Mouse (Mus musculus) embryo, embryonic 10 days (tissue): ENCODE measurements around the gene Sub1.

Source experiments
- DNase-seq: peaks from one replicate; pipeline ENCODE4 v3.0.0-alpha.2; 2015; ENCODE audit warnings: low spot score

Sub1 gene

DNA sequence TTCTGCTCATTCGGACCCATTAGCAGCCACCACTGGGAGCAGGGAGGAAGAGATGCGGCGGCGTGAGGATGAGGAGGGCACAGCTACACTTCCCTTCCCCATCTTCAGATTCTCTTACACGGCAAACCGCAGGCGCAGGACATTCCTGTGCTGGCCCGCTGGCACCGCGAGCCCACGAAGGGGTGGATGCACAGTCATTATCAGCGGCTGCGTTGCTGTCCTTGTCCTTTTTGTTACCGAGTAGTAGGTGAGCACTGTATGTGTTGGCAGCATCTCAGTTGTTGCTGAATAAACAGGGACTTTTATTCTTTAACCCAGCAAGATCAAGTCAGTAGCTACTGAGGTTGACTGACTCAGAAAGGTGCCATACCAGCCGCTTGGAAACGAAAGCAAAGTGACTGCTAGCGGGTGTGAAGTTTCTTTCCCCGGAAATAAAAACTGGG, 13.8 kb upstream of the Sub1 start:
- DNase-seq, result no peak

DNA sequence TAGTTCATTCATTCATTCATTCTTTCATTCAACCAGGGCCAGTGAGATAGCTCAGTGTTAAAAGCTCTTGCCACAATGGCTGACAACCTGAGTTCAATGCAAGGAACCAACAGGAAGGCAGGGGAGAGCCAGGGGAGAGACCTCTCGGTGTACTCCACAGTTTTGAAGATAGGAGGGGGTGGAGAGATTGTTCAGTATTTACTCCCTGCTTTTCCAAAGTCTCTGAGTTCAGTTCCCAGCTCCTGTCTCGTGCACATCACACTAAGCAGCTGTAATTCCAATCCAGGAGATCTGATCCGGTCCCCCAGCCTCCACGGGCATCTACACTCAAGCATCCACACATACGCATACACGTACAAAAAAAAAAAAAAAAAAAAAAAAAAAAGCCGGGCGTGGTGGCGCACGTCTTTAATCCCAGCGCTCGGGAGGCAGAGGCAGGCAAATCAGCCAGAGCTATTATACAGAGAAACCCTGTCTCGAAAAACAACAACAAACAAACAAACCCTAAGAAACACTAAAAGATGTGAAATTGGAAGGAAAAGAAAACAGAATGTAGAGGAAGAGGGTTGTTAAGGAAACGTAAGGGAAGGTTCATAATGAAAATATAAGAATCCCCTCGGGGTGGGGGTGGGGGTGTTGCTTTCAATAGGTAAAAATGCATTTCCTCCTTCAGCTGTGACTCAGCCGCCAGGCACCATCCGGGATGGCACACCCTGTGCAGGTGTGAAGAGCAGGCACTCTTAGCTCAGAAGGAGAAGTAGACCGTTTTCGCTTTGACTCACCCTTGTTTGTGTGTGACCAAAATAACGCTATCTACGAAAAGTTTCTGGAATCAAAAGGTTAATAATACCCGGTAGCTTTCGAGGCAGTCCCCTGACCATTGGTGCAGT, 13.2 kb upstream of the Sub1 start:
- DNase-seq, result no peak

DNA sequence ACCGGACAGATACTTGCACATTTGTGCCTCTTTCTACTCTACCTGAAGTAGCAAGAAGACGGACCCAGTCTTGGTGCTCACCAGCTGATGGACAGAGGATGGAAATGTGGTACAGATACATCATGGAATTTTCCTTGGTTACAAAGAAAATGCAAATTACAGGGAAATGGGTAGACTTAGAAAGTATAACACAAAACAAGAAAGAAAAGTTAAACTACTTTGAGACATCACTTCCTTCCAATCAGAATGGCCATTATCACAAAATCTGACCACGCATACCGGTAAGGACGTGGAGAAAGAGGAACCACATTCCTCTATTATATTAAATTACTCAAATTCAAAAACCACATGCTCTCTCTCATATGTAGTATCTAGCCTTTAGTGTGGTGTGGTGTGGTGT, 12.1 kb upstream of the Sub1 start:
- DNase-seq, result no peak

DNA sequence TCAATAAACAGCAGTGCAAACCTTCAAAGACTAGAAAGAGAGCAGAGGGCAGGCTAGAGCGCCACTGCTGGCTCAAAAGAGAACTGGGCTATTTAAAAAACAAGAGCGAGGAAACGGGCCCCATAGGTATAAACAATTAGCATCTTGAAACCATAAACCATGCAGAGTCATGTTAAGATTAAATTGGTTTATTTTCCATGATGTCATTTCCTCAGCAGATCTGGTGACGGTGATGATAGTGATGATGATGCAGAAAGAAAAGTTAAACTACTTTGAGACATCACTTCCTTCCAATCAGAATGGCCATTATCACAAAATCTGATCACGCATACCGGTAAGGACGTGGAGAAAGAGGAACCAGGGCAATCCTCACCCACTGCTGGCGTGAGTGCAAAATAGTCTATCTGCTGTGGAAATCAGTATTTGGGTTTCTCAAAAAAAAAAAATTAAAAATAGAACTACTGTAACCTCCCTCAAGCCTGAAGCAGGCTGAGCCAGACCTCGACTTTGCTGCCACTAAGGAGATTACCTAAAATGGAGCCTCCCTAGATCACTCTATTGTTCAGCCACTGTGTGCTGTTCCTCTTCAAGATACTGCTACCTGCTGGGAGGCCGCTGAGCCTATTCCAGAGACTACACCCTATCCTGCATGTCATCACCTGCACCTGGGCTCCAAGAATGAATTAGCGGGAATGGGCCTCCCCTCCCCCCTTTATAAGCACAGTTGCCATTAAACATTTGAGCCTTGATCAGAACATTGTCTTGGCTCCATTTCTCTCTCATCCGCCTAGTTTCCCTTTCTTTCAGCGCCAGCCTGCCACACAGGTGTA, 11.4 kb upstream of the Sub1 start:
- DNase-seq, result no peak

DNA sequence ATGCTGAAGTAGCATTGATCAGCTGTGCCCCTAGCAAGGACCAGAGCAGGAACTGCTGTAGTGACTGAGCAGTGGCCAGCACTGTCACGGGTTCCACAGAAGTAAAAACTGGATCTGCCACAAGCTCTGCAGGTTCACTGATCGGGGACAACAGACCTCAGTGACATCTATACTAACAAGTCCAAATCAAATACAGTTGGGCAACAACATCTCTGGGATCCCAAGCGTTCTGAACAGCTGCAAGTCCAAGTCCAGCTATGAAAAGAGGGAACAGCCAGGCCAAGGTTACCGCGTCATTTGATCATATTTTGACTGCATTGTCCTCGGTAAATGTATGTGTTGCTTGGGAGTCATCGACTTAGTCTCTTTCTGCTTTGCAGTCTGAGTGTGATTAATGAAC, 10.6 kb upstream of the Sub1 start:
- no peak for DNase-seq

DNA sequence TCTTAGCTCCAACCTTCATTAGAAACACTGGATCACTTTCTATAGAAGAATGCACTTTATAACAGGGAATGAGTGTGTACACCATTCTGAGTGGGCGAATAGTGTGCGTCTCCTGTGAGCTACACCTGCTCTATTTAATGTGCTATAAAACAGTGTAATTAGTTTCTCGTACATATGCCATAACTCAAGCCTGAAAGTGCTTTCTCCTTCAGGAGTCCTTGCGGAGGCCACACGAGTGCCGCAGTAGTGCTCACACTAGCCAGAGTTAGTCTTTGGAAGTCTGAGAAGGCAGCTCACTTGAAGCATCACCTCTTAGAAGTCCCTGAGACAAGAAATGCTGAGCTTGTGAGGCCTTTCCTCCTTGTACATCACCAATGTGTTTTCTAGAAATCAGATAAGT, 9.4 kb upstream of the Sub1 start:
- DNase-seq, result no peak

DNA sequence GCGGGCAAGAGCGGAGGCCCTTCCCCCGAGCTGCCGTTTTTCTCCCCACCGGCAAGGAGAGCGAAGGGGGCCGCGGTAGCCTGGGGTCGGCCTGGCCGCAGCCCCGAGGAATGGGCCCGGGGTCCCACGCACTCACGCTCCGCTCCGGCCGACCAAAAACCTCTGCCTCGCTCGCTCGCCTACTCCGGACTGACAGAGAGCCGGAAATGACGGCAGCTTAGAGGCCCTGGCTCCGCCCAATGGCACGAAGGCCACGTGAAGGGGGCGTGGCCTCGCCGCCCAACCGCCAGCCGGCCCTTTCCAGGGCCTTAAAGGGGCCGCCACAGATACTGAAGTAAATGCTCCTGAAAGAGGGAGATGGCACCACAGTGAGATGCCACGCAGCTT, 975 bp downstream of the Sub1 start:
- DNase-seq, result peak; percentile 97

DNA sequence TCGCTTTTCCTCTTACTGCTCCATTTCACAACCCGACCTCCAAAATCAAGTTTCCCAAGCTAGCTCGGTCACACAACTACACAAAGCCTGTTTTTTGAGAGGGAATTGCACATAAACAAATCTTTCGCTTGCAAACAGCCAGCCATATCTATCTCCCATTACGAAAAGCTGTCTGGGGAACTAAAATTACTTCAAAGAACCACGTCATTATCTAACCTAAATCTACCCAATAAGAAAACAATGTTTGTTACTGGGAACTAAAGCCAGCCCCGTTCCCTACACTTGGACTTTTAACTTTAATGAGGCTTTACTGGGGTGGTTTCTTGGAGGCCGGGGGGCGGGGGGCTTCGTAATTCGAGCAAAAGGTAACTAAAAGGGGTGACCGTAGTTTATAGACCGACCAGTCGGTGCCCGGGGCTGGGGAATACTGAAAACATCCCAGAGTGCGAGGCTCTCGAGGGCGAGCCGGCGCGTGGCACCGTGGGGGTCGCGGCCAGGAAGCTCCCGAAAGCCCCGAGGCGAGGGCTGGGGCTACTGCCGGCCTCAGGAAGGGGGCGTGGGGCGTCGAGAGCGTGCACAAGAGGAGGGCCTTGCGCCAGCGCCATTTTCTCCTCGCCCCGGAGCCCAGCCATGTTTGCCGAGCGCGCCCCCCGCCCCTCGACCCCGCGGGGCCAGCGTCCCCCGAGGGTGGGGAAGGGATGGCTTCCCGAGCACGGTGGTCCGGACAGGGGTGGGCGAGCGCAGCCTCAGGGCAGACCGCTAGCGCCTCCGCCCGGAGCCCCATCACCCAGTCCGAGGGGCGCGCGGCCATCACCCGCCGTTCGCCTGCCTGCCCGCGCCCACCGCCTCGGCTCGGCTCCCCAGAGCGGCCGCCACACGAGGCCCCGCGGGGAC, 1.6 kb downstream of the Sub1 start:
- peak; percentile 77 for DNase-seq

DNA sequence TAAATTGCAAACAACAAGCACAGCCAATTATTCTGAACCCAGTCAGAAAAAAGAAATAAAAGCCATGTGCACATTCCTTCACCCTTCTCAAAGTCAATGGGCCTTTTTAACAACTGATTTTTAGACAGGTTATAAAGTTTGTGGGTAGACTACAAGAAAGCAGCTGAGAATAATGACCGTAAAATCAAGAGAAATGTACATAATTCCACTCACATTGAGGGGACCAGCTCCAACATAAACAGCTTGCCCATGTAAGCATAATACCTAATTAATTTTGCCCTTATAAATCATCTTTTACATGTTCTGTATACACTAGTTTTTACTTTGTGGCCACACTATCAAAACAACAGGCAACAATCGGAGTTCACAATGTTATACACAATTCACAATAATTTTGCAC, 2.8 kb downstream of the Sub1 start:
- no peak for DNase-seq

DNA sequence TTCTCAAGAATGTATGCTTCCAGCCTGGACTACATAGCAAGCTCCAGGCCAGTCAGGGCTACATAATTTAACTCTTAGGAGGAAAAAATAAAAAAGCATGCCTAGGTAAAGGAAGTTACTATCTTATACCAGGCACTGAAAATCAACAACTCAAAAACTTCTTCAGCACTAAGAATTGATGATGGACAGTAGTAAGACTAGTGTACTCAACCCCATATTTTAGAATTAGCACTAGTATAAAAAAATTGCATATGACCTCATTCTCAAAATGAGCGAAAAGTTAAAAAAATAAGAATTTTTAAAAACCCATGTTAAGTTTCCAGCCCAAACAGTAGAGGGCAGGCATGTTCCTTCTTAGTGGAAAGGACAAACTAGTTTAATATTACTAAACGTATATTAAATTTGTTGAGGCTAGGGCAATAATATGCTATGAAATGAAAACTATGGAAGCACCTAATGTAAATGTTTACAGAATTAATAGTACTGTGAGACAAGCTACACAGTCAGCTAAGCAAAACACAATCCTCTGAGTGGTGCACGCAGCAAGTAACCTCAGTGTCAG, 5.2 kb downstream of the Sub1 start:
- DNase-seq, result no peak

DNA sequence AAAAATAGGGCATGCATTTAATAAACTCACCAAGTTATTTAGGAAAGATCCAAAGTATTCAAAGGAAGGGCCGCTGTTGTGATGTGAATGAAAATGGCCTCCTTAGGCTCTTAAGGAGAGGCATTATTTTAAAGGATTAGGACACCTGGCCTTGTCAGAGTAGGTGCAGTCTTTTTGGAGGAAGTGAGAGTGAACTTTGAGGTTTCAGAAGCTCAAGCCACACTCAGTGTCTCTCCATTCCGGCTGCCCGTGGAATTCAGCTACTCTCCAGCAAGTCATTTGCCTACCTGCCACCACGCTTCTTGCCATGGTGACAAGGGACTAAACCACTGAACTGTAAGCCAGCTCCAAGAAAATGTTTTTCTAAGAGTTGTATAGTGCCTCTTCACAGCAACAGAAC, 8.2 kb downstream of the Sub1 start:
- no peak for DNase-seq

DNA sequence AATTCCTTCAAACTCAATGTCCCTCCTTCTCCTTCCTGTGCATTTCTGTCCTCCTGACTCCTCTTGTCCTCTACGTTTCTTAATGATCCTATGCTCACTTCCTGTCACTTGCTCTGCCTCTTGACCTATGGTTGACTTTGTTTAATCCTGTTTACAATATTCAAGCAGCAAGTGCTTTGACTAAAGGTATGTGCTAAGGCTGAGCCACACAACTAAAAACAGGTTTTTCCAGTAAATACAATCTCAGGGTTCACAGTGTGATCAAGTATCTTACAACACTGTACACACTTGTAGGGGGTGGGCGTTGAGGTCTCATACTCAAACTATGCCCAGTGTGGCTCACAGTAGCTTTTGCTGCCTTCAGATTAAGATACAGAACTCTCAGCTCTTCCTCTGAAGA, 8.9 kb downstream of the Sub1 start:
- DNase-seq, result no peak

DNA sequence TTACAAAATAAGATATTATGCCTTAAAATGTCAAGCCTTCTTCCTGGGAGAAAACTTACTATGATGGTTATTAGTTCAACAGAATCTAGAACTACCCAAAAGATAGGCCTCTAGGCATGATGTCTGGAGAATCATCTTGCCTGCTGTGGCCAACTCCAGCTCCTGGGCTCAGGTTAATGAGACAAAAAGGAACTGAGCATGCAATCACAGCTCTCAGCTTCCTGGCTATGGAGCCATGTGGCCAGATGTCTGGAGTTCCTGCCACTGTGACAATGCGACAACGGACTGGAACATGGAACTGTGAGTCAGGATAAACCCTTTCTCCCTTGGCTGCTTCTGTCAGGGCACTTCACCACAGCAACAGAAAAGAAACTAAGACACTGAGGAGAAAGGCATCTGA, 14.8 kb downstream of the Sub1 start:
- DNase-seq, result no peak

DNA sequence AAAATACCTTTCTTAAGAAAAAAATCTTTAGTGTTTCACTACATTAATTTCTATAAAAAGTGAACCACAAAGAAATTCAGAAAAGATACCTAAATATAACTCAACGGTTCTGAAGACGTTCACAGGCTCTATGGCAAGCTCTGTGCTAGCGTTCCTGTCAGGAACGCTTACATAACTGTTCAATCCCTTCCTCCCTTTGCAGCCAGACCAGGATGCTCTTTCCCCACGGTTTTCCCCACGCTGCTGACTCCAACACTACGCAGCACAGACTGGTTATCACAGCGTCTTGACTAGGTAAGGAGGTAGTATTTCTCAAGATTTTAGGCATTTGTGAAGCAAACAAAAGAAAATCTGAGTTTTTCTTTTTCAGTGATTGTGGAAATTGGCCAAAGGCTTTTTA, 15.3 kb downstream of the Sub1 start:
- no peak for DNase-seq

DNA sequence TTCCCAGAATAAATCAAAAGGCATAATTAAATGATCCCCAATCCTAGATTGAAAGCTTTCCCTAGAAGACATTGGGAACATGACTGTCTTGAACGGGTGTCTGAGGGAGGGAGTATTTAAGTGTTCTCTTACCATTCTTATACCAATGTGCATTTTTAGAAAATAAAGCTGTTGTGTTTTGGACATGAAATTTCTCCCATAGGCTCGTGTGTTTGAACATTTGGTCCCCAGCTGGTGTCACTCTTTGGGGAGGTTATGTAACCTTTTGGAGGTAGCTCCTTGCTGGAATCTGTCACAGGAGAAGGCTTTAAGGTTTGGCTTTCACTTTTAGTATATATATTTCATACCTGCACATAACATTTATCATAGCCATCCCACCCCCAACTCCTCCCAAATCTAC, 18.6 kb downstream of the Sub1 start:
- DNase-seq, result no peak

DNA sequence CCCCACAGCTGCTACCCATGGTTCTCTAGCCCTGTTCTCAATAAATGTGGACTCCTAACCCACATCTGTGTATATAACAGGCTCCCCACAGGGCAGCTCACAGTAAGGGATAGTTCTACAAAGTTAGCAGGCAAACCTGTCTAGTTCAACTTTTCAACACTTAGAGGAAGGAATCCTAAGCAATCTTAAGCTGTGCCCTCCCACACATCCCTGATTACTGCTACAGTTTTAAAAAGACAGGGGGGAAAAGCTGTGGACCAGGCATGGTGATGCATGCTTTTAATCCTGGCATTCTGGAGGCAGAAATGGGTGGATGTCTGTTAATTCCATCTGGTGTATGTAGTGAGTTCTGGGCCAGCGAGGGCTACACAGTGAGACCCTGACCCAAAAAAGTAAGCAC, 19.7 kb downstream of the Sub1 start:
- no peak for DNase-seq

DNA sequence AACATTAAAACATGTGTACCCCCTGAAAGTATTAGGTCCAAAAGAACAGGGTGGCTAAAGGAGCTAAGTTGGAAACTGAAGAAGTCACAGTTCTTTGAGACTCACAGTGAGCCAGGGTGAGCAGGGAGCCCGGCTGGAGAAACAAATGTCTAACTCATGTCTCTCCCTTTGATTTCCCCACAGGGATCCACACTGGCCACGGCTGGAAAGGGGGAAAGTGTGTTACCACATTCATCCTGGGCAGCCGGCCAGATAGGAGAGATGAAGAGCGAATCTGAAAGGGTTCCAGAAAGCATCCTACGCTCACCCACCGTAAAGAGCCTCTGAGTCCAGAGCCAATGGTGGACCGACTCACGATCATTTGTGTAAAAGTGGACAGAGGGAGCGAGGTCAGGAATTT, 20.9 kb downstream of the Sub1 start:
- DNase-seq, result no peak

DNA sequence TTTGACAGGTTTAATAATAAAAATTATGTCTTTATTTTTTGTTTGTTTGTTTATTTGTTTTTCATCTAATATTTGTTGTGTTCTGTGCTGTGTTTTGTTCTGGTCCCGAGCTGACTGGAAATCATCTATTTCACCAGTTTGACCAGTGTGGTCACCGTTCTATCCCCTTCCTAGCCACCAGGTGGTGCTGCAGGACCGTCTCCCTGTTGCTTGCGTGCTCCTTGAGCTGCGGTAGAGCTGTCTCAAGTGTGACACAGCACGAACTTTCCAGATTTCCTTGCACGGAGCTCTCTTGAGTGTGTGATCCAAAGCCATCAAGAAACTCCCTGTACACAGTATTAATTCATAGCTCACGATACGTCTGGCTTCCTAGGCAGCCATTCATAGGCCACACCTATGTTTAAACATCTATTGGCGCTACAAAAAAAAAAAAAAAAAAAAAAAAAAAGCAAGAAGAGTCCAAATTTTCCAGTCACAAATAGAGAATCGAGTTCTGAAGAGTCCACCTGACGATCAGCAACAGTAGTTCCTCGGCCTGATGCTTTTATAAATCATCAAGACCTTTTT, 24.8 kb downstream of the Sub1 start:
- DNase-seq, result peak; percentile 92

DNA sequence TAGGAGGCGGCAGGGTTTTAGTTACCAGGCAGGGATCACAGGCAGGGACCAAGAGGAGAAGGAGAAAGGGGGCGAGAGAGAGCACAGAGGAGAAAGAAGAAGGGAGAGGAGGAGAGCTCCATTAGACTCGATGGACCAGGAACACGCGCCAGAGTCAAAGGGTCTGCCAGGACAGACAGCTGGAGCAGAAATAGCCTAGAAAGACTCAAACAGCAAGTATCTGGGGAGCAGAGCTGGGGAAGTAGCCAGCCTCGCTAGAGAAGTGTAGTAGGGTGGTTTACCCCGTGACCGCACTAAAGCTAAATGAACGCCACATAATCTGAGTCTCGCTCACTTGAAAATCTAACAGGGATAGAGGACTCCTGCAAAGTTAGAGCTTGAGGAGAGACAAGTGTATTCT, 26.2 kb downstream of the Sub1 start:
- DNase-seq, result no peak

DNA sequence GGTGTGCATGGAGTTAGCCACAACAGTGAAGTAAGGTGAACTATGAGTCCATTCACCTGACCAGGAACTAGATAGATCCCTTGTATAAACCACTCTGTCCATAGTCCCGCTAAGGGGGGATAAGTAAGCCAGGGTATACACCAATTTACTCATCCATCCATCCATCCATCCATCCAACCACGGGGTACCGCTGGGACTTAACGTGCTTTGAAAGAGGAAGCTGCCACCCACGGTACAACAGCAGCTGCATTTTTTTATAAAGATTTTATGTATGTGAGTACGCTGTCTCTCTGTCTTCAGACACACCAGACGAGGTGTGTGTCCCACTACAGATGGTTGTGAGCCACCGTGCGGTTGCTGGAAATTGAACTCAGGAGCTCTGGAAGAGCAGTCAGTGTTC, 27.9 kb downstream of the Sub1 start:
- no peak for DNase-seq

DNA sequence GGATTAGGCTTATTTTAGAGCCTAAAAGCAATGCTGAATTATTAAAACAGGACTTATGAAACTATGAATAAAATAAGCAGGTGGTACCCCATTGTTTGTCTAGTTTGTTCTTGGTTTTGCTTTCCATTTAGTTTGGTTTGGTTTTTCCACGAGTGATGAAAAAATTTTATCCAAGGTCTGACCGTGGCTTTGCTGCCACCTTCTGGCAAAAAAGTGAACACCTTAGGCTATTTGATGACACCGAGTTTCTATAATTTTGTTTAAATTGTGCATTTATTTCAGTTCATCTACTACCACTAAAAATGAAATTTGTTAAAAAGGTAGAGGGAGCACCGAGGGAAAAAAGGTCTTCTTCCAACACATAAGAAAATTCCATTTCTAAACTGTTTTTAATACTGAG, 30.4 kb downstream of the Sub1 start:
- DNase-seq, result peak; percentile 43
